Mouse (Mus musculus) R1 (cell line): ENCODE measurements at regions not wholly inside any gene's neighbourhood (a gene's known extent, or its start where the extent isn't known, plus 50 kb on each side); places are given as distances from the start of the nearest gene placed in this dataset.

ENCODE experiments used
- DNase-seq: peaks from one replicate; pipeline ENCODE4 v3.0.0-alpha.2; 2018; ENCODE audit warnings: low read depth, low spot score

GRCm38 (mm10) chr8:102223097-102223496 lies 562.3 kb downstream of the Cdh11 start:
- DNase-seq = no peak

GRCm38 (mm10) chr8:102205633-102206032 lies 579.8 kb downstream of the Cdh11 start:
- DNase-seq = no peak

- no peak for DNase-seq
These were observed 625.8 kb downstream of the Cdh11 start for GRCm38 (mm10) chr8:102159541-102160197.

GRCm38 (mm10) chr8:102118657-102119056 lies 666.8 kb downstream of the Cdh11 start:
- DNase-seq = no peak

- DNase-seq = no peak
These were observed 668.5 kb downstream of the Cdh11 start for GRCm38 (mm10) chr8:102116846-102117403.

GRCm38 (mm10) chr8:102103773-102104172 lies 681.7 kb downstream of the Cdh11 start:
- DNase-seq = no peak

- DNase-seq = no peak
These were observed 688.7 kb downstream of the Cdh11 start for GRCm38 (mm10) chr8:102096726-102097125.

- no peak for DNase-seq
These were observed 699.5 kb downstream of the Cdh11 start for GRCm38 (mm10) chr8:102085927-102086326.

GRCm38 (mm10) chr8:102075611-102076010 lies 709.8 kb downstream of the Cdh11 start:
- no peak for DNase-seq

- no peak for DNase-seq
These were observed 721.3 kb downstream of the Cdh11 start for GRCm38 (mm10) chr8:102064137-102064536.

GRCm38 (mm10) chr8:102053429-102053828 lies 732.0 kb downstream of the Cdh11 start:
- no peak for DNase-seq

- DNase-seq = no peak
These were observed 758.2 kb downstream of the Cdh11 start for GRCm38 (mm10) chr8:102026956-102027927.

- DNase-seq = no peak
These were observed 761.0 kb downstream of the Cdh11 start for GRCm38 (mm10) chr8:102024472-102024871.

GRCm38 (mm10) chr8:102017776-102018175 lies 767.7 kb downstream of the Cdh11 start:
- no peak for DNase-seq

- no peak for DNase-seq
These were observed 785.0 kb downstream of the Cdh11 start for GRCm38 (mm10) chr8:102000326-102001016.

GRCm38 (mm10) chr8:101996761-101997160 lies 788.7 kb downstream of the Cdh11 start:
- DNase-seq = peak; percentile 90

GRCm38 (mm10) chr8:101956832-101957231 lies 828.6 kb downstream of the Cdh11 start:
- no peak for DNase-seq

GRCm38 (mm10) chr8:101950599-101950998 lies 834.8 kb downstream of the Cdh11 start:
- no peak for DNase-seq

- no peak for DNase-seq
These were observed 847.6 kb downstream of the Cdh11 start for GRCm38 (mm10) chr8:101937859-101938258.

- DNase-seq = no peak
These were observed 871.8 kb downstream of the Cdh11 start for GRCm38 (mm10) chr8:101913665-101914064.
